Mouse (Mus musculus): ENCODE data around the gene Spg7. TPM values are rescaled to one million over a fixed set of nuclear protein-coding genes. Genes with fewer than 3 reads are reported as not detected.
"Not testable (repeated sequence)": the region's sequence is repeated elsewhere in the genome, so short reads cannot be mapped to it uniquely, and the experiment has no call there.

Spg7 gene
- polyA plus RNA-seq, 1 experiment from 2014 or later: 49.6 TPM

DNA sequence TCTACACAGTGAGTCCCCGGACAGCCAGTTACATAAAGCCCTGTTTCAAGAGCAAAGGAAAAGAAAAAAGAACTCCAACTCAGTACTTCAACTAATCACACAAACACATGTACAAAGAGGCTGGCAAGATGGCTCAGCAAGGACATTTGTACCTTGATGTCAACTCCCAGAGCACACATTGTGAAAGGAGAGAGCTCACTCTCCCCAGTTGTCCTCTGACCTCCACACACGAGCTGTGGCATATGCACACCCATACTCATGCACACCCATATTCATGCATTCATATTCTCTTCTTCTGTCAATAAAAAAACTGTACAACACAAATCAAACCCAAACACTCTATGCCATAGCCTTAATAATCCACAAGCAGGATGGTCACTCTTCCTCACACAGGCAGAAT lies 41.9 kb upstream of the Spg7 start:
- no peak for DNase-seq (ENCODE audit: low spot score)

DNA sequence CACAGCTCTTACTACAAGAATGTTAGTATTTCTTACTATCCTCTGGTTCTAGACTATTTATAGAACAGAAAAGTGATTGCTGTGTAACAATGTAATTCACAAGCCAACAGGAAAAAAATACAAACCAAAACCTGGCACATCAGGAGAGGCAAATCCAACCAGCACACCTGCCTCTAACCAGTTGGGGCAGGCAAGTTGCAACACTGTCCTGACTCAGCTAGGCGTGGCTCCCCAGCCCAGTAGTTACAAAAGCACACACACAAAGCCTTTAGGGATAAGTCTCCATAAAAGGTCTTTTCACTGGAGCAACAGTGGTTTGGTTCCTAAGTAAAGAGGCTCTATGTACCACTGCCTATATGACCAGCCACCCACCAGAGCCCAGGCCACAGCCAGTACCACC lies 41.5 kb upstream of the Spg7 start:
- DNase-seq (ENCODE audit: low spot score): no peak
- no peak for TF ChIP-seq CTCF (IDR thresholded peaks at IDR 0.05; ENCODE audit: low read depth)
- H3K9ac ChIP-seq (ENCODE audit: low read depth, low read length): no peak overlapping the region
- H3K4me3 ChIP-seq (replicated peaks; ENCODE audit: low read depth, low read length): no peak overlapping the region
- H3K9me3 ChIP-seq (replicated peaks; ENCODE audit: low read length): no peaks in the 10 kb centered on the region
- peaks cover 20% of the 10 kb centered on the region; the same call in 1 of the 2 replicates for H3K4me1 ChIP-seq (replicated peaks; ENCODE audit: insufficient read depth, low read length)
- H3K27me3 ChIP-seq (ENCODE audit: insufficient read depth, low read length): no peaks in the 10 kb centered on the region
- H3K27ac ChIP-seq: 0 out of 2 replicates have a peak overlapping the region, but pooled peaks have one; percentile 36
- 60% methylated on average over 1 of the region's 1 CpGs for WGBS
- H3K36me3 ChIP-seq (ENCODE audit: insufficient read depth, low read length): no peaks in the 10 kb centered on the region
- H3K4me2 ChIP-seq (ENCODE audit: low read length): no peak overlapping the region
- no peak for ATAC-seq (replicated peaks; ENCODE audit: low FRiP score, low read depth)

More for the DNA sequence above, 41.9 kb upstream of the Spg7 start:
- no peak for TF ChIP-seq CTCF (IDR thresholded peaks at IDR 0.05; ENCODE audit: low read depth)
- Histone ChIP-seq H3K4me2 (ENCODE audit: low read length) (no peak overlapping the region), H3K9me3 (replicated peaks; ENCODE audit: low read length) (no peaks in the 10 kb centered on the region), H3K27me3 (ENCODE audit: insufficient read depth, low read length) (no peaks in the 10 kb centered on the region), H3K4me1 (replicated peaks; ENCODE audit: insufficient read depth, low read length) (peaks cover 20% of the 10 kb centered on the region; the same call in 1 of the 2 replicates), H3K9ac (ENCODE audit: low read depth, low read length) (no peak overlapping the region), H3K27ac (0 out of 2 replicates have a peak overlapping the region, but pooled peaks have one; percentile 36), H3K4me3 (replicated peaks; ENCODE audit: low read depth, low read length) (no peak overlapping the region), H3K36me3 (ENCODE audit: insufficient read depth, low read length) (no peaks in the 10 kb centered on the region)
- WGBS: 78% methylated on average over 2 of the region's 2 CpGs
- no peak for ATAC-seq (replicated peaks; ENCODE audit: low FRiP score, low read depth)

DNA sequence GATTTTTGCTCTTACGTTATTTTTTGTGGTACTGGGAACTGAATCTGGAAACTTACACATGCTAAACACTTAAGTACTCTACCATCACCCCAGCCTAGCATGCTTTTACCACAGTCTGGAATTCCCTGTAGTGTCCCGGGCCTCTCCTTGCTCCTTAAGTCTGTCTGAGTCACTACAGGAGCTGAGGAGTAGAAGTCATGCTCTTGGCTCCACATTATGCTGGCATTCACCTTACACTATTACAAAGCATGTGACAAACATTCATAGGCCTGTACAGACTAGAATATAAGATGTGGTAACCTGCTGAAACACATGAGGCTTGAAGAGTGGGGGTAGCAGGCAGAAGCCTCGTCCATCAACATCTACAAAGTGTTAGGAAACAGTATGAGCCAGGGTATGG lies 40.0 kb upstream of the Spg7 start:
- TF ChIP-seq CTCF (IDR thresholded peaks at IDR 0.05; ENCODE audit: low read depth): no peak
- ATAC-seq (replicated peaks; ENCODE audit: low FRiP score, low read depth) (no peak), DNase-seq (ENCODE audit: low spot score) (no peak)
- Histone ChIP-seq H3K4me2 (ENCODE audit: low read length) (no peak overlapping the region), H3K4me3 (replicated peaks; ENCODE audit: low read depth, low read length) (no peak overlapping the region), H3K9me3 (replicated peaks; ENCODE audit: low read length) (no peaks in the 10 kb centered on the region), H3K27me3 (ENCODE audit: insufficient read depth, low read length) (no peaks in the 10 kb centered on the region), H3K4me1 (replicated peaks; ENCODE audit: insufficient read depth, low read length) (peaks cover 19% of the 10 kb centered on the region; the same call in 1 of the 2 replicates), H3K9ac (ENCODE audit: low read depth, low read length) (no peak overlapping the region), H3K27ac (no peak overlapping the region), H3K36me3 (ENCODE audit: insufficient read depth, low read length) (no peaks in the 10 kb centered on the region)
- 73% methylated on average over 3 of the region's 3 CpGs for WGBS

DNA sequence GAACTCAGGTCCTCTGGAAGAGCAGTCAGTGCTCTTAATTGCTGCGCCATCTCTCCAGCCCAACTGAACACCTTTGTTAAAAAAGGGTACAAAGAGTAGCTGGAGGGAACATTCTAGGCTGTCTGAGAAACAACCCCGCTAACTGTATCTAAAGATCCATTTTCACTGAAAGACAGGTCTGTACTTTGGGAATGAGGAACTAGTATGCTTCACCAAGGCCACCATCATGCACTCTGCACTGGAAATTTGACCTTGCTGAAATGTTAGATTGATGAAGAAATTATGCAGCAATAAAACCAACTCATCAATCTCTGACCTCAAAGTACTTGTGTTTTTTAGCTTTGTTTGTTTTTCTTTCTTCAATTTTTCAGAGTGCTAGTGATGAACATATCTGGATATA lies 38.5 kb upstream of the Spg7 start:
- DNase-seq (ENCODE audit: low spot score): no peak
- Histone ChIP-seq H3K27me3 (ENCODE audit: insufficient read depth, low read length) (no peaks in the 10 kb centered on the region), H3K9me3 (replicated peaks; ENCODE audit: low read length) (no peaks in the 10 kb centered on the region), H3K36me3 (ENCODE audit: insufficient read depth, low read length) (no peaks in the 10 kb centered on the region), H3K4me1 (replicated peaks; ENCODE audit: insufficient read depth, low read length) (peaks cover 13% of the 10 kb centered on the region; the same call in 1 of the 2 replicates), H3K9ac (ENCODE audit: low read depth, low read length) (no peak overlapping the region), H3K27ac (no peak overlapping the region), H3K4me3 (replicated peaks; ENCODE audit: low read depth, low read length) (no peak overlapping the region), H3K4me2 (ENCODE audit: low read length) (no peak overlapping the region)
- no peak for ATAC-seq (replicated peaks; ENCODE audit: low FRiP score, low read depth)
- no peak for TF ChIP-seq CTCF (IDR thresholded peaks at IDR 0.05; ENCODE audit: low read depth)
- 99% methylated on average over 2 of the region's 2 CpGs for WGBS

DNA sequence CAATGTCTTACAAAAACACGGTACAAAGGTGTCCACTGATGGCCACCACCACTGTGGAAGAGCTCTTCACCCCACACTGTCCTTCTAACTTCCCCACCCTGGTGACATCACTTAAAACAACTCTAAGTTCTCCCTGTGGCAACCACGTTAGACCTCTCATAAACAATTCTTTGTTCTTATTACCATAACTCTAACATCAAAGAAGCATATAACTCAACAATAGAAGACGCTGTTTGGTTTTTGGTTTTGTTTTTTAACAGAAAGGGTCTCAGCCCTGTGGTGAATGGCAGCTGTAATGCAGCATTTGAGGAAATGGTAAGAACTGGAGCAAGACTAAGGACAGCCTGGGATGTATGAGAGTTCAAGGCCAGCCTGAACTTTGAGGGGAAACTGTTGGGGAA lies 36.8 kb upstream of the Spg7 start:
- no peaks in the 10 kb centered on the region for H3K27me3 ChIP-seq (ENCODE audit: insufficient read depth, low read length)
- 69% methylated on average over 3 of the region's 3 CpGs for WGBS
- 0 out of 2 replicates have a peak, but pooled peaks cover 7% of the 10 kb centered on the region for H3K4me1 ChIP-seq (replicated peaks; ENCODE audit: insufficient read depth, low read length)
- no peak for ATAC-seq (replicated peaks; ENCODE audit: low FRiP score, low read depth)
- no peaks in the 10 kb centered on the region for H3K9me3 ChIP-seq (replicated peaks; ENCODE audit: low read length)
- H3K27ac ChIP-seq: no peak overlapping the region
- no peaks in the 10 kb centered on the region for H3K36me3 ChIP-seq (ENCODE audit: insufficient read depth, low read length)
- H3K9ac ChIP-seq (ENCODE audit: low read depth, low read length): no peak overlapping the region
- H3K4me2 ChIP-seq (ENCODE audit: low read length): no peak overlapping the region
- no peak overlapping the region for H3K4me3 ChIP-seq (replicated peaks; ENCODE audit: low read depth, low read length)
- no peak for TF ChIP-seq CTCF (IDR thresholded peaks at IDR 0.05; ENCODE audit: low read depth)
- DNase-seq (ENCODE audit: low spot score): no peak

DNA sequence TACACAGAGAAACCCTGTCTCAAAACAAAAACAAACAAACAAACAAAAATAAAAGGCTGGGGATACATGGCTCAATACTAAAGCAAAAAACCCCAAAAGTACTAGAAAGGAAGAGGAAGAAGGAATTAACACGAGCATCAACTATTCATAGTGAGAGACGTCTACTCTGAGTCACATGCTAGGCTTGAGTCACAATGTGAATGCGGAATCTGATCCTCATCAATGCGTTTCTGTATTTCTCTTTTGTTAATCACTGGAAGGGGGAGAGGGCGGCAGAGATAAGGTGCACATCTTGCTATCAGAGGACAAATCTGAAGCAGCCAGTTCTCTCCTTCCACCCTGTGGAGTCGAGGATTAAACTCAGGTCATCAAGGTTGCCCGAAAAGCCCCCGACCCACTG lies 35.0 kb upstream of the Spg7 start:
- Histone ChIP-seq H3K9me3 (replicated peaks; ENCODE audit: low read length) (no peaks in the 10 kb centered on the region), H3K4me3 (replicated peaks; ENCODE audit: low read depth, low read length) (no peak overlapping the region), H3K4me2 (ENCODE audit: low read length) (no peak overlapping the region), H3K27ac (no peak overlapping the region), H3K9ac (ENCODE audit: low read depth, low read length) (no peak overlapping the region), H3K4me1 (replicated peaks; ENCODE audit: insufficient read depth, low read length) (no peaks in the 10 kb centered on the region), H3K36me3 (ENCODE audit: insufficient read depth, low read length) (no peaks in the 10 kb centered on the region), H3K27me3 (ENCODE audit: insufficient read depth, low read length) (no peaks in the 10 kb centered on the region)
- no peak for DNase-seq (ENCODE audit: low spot score)
- WGBS: 93% methylated on average over 8 of the region's 8 CpGs
- TF ChIP-seq CTCF (IDR thresholded peaks at IDR 0.05; ENCODE audit: low read depth): no peak
- ATAC-seq (replicated peaks; ENCODE audit: low FRiP score, low read depth): no peak

DNA sequence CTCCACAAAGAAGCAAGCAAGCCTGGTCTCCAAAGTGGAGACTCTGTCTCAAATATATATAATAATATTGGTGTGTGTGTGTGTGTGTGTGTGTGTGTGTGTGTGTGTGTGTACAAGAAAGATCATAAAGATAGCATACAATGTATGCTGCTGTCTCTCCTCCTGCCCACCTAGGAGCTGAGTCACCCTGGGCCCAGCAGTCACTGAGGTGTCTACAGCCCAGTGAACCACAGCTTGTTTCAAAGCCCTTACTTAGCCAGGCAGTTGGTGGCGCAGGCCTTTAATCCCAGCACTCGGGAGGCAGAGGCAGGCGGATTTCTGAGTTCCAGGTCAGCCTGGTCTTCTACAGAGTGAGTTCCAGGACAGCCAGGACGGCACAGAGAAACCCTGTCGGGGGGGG lies 32.7 kb upstream of the Spg7 start:
- WGBS: 76% methylated on average over 5 of the region's 5 CpGs
- H3K4me2 ChIP-seq (ENCODE audit: low read length); H3K9ac ChIP-seq (ENCODE audit: low read depth, low read length); H3K4me3 ChIP-seq (replicated peaks; ENCODE audit: low read depth, low read length); H3K36me3 ChIP-seq (ENCODE audit: insufficient read depth, low read length); H3K27me3 ChIP-seq (ENCODE audit: insufficient read depth, low read length); DNase-seq (ENCODE audit: low spot score); ATAC-seq (replicated peaks; ENCODE audit: low FRiP score, low read depth); H3K27ac ChIP-seq; H3K9me3 ChIP-seq (replicated peaks; ENCODE audit: low read length); H3K4me1 ChIP-seq (replicated peaks; ENCODE audit: insufficient read depth, low read length): not testable (repeated sequence)

Measured in kidney, postnatal 0 days (tissue).